Mouse (Mus musculus): ENCODE data around the gene Tmem156. TPM values are rescaled to one million over a fixed set of nuclear protein-coding genes. Genes with fewer than 3 reads are reported as not detected.

Tmem156 gene
- total RNA-seq, 2 experiments from 2014 or later: not detected

- peak overlapping the region; percentile 92 for H3K4me3 ChIP-seq
- peak overlapping the region; percentile 92 for H3K27ac ChIP-seq
- no peak for TF ChIP-seq CTCF (IDR thresholded peaks at IDR 0.05)
- peak; percentile 53 for DNase-seq
- intact Hi-C loops (cut with DNase I): loop anchor here (5.0 kb wide), 1 partner anchor 49 kb away; no protein-coding TSS in a partner anchor
Observed at GRCm38 (mm10) chr5:65107773-65108432, 16.0 kb upstream of the Tmem156 start.

DNA sequence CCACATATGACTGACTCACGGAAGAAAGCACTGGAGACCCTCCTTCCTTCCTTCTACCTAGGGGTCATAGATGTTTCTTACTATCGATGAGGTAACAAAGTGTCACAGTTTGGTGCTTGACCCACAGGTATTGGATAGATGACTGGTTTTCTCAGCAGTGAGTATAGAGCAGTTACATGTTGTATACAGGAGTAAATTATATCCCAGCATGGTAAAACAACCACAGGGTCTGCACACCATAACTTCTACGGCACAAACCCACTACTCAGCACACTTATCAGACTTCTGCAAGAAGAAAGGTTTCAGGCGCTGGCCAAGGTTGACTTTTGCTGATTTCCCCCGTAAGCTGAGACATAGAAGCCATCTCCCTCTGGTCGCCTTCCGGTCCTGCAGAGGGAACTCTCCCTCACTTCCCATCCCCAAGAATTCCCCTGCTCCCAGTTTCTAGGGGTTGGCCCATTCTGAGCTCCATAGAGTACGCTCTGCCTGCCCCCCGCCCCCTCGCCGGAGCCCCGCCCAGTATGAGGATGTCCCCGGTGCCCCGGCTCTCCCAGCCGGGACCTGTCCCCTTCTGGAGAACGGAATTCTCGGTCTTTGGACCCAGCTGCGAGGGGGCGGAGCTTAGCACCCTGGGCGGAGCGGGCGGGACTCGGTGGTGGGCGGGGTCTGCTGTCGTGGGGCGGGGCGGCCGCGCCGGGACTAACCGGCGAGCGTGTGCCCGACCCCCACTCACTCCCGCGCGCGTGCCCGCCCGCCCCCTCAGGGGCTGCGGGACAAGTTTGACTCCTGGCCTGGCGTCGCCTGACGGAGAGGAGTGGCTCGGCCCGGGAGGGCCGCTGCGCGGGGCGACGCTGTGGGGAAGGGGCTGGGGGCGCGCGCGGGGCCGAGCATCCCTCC lies 15.2 kb upstream of the Tmem156 start, which contains the start of gene Klhl5:
TSS of gene Klhl5 (plus strand) at position 664 of the 897 bp plus-strand sequence.
- no peak for TF ChIP-seq CTCF (IDR thresholded peaks at IDR 0.05)
- peak within 1 kb of the TSS; percentile 92 for H3K27ac ChIP-seq
- intact Hi-C loops (cut with DNase I): loop anchor here (5.0 kb wide), 1 partner anchor 50 kb away; no protein-coding TSS in a partner anchor
- peak; percentile 94 for DNase-seq
- peak within 1 kb of the TSS; percentile 92 for H3K4me3 ChIP-seq

- intact Hi-C loops (cut with DNase I): no loop called here
- Histone ChIP-seq H3K4me3 (no peak overlapping the region), H3K27ac (no peak overlapping the region)
- TF ChIP-seq CTCF (IDR thresholded peaks at IDR 0.05): no peak
- no peak for DNase-seq
Observed at GRCm38 (mm10) chr5:65102641-65103042, 10.7 kb upstream of the Tmem156 start.

DNA sequence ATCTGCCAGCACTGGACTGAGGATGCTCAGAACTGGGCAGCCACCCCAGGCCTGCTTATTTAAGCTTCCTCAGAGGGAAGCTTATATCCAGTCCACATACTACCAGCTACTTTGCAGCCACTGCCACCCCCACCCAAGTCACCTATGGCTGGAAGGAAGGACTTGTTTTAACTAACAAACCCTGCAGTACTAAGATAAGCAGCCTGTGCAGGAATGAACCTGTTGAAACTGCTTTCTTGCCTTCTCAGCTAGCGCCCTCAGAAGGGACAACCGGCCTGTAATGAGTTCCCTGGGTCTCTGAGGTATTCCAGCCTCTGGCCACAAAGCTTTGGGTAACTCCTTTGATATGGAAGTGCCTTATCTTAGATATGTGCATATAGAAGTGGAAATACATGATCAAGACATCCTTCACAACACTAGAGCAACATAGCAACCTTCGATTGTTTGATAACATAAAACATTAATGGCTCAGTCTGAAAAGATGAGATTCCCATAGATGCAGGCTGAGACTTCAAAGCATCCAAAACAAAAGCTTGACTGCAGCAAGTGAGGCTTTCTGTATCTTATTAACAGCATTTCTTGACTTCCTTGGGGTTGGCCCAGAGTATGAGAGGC lies 10.2 kb upstream of the Tmem156 start:
- Histone ChIP-seq H3K27ac (no peak overlapping the region), H3K4me3 (no peak overlapping the region)
- no peak for DNase-seq
- TF ChIP-seq CTCF (IDR thresholded peaks at IDR 0.05): no peak
- intact Hi-C loops (cut with DNase I): no loop called here

GRCm38 (mm10) chr5:65101621-65102020 lies 9.7 kb upstream of the Tmem156 start:
- H3K4me3 ChIP-seq: no peak overlapping the region
- H3K27ac ChIP-seq: no peak overlapping the region
- intact Hi-C loops (cut with DNase I): no loop called here
- TF ChIP-seq CTCF (IDR thresholded peaks at IDR 0.05): no peak
- DNase-seq: no peak

DNA sequence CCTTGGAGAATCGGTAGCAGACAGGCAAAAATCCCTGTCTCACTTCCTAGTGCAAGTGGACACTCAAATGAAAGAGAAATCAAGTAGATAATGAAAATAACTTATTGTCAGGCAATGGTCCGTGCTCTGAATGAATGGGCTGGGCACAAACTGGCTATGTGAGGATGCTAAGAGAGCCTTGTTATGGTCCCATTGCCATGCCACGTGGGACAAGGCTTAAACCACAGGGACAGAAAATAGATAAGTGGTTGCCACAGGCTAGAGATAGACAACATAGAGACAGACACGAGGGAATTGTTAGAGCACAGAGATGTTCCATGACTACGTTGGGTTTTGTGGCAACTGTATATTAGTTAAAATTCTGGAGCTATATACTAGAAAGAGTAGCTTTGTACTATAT lies 9.3 kb upstream of the Tmem156 start:
- no peak overlapping the region for H3K4me3 ChIP-seq
- intact Hi-C loops (cut with DNase I): no loop called here
- H3K27ac ChIP-seq: no peak overlapping the region
- TF ChIP-seq CTCF (IDR thresholded peaks at IDR 0.05): no peak
- DNase-seq: no peak

DNA sequence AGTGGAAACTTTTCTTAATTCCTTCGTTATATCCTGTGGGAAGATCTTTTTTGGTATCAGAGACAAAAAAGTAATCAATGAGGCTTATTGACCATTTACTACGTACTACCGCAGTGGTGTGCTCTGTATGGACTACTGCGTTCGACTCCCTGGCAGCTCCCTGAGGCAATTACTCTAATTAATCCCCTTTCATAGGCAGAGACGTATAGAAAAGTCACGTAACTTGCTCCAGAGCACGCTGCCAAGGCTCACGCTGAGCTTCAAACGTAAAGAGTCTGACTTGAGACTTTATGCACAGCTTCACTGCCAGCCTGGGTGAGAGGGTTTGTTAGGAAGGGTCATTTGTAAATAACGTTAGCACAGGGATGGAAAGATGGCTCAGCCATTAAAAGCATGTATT lies 8.1 kb upstream of the Tmem156 start:
- no peak for DNase-seq
- intact Hi-C loops (cut with DNase I): no loop called here
- Histone ChIP-seq H3K27ac (no peak overlapping the region), H3K4me3 (no peak overlapping the region)
- TF ChIP-seq CTCF (IDR thresholded peaks at IDR 0.05): no peak

DNA sequence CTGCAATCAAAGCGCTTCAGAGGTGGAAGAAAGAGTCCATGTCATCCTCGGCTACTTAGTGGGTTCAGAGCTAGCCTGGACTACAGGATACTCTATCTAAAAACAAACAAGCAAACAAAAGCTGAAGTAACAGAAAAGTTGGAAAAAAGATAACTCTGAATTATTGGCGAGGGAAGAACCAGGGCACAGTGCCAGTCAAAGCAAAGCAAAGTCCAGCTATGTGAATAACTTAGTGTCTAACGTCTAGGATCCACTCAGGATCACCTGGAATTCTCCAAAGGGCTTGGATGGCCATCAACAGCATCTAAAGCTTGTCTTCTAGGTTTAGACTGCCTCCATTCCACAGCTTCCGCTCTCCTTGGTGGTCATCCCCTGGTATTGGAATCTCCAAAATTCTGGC lies 5.5 kb upstream of the Tmem156 start:
- TF ChIP-seq CTCF (IDR thresholded peaks at IDR 0.05): no peak

GRCm38 (mm10) chr5:65096805-65097204 lies 4.9 kb upstream of the Tmem156 start:
- TF ChIP-seq CTCF (IDR thresholded peaks at IDR 0.05): no peak
- intact Hi-C loops (cut with DNase I): no loop called here
- H3K4me3 ChIP-seq: no peak overlapping the region
- no peak overlapping the region for H3K27ac ChIP-seq
- no peak for DNase-seq

More for the DNA sequence above, 5.5 kb upstream of the Tmem156 start:
- intact Hi-C loops (cut with DNase I): no loop called here
- no peak for DNase-seq
- Histone ChIP-seq H3K27ac (no peak overlapping the region), H3K4me3 (no peak overlapping the region)

DNA sequence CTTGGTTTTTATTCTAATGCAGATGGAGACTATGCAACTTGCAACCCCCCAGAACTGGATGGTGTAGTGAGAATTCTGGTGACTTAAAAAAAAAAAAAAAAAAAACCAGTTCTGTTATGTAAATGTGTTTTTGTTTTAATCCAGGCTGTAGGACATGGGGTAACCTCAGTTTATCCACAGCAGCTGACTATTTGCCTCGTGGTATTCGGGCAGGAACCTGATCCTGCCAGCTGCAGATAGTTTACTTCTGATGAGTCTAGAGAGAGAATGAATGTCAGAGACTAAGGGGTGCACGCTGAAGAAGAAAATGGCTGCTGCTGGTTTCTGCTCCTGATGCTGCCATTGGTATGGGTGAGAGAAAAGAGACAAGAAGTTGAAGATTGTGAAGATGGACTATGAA lies 4.2 kb upstream of the Tmem156 start:
- TF ChIP-seq CTCF (IDR thresholded peaks at IDR 0.05): no peak
- DNase-seq: no peak
- peak overlapping the region; percentile 21; the same call in 1 of the 2 replicates for H3K27ac ChIP-seq
- no peak overlapping the region for H3K4me3 ChIP-seq
- intact Hi-C loops (cut with DNase I): no loop called here

DNA sequence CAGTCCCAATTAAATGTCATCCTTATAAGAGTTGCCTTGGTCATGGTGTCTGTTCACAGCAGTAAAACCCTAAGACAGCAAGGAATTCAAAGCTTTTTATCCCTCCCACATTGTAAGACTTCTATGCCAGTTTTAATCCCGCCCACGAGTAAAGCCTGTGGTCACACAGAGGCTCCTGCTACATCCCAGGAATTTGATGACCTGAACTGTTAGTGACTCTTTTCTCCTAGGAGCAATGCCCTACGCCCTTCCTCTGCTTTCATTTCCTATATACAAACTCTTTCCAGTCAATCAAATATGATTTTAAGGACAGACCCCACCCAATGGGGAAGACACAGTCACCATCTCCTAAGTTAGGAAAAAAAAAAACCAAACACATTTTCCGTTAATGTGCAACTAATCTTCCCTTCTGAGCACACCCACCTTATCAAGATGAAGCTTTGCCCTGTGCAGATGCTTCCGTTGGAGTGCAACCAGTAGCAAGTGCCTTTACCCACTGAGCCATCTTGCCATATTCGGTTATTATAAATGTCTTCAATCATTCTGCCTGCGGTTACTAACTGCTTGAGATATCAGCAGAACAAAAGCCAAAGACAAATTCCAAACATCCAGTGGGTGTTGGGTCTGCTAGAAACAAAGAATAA lies 3.1 kb upstream of the Tmem156 start:
- DNase-seq: no peak
- TF ChIP-seq CTCF (IDR thresholded peaks at IDR 0.05): no peak
- intact Hi-C loops (cut with DNase I): no loop called here
- Histone ChIP-seq H3K27ac (no peak overlapping the region), H3K4me3 (no peak overlapping the region)

DNA sequence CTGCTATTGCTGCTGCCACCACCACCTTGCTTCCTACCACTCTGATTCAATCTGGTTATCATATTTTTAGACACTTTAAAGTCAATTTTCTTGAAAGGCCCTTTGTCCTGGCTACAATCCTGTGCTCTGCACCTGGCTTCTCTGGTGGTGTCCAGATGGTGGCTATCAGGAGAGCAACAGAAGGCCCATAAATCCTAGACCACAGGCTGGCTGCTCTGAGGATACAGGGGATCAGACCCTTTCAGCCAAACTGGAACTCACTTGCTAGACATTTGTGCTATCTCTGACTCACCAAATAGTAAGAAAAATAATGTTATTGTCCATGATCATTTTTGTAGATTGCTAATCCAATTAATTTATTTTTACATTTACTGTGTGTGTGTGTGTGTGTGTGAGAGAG lies 1.8 kb upstream of the Tmem156 start:
- intact Hi-C loops (cut with DNase I): no loop called here
- Histone ChIP-seq H3K4me3 (no peak overlapping the region), H3K27ac (no peak overlapping the region)
- no peak for DNase-seq
- no peak for TF ChIP-seq CTCF (IDR thresholded peaks at IDR 0.05)

Data from gastrocnemius, adult 2 months (tissue).